Mouse (Mus musculus) layer of hippocampus, adult 2 months (tissue): Measurements from ENCODE around the gene Agfg2. TPM values are rescaled to one million over a fixed set of nuclear protein-coding genes. Genes with fewer than 3 reads are reported as not detected.
A peak's percentile ranks its signal among the peaks of the same experiment; 100 is the strongest.
"Not testable (repeated sequence)": the region's sequence is repeated elsewhere in the genome, so short reads cannot be mapped to it uniquely, and the experiment has no call there.

Experiments used
- DNase-seq, 2 experiments: peaks; one replicate each; pipeline ENCODE4 v3.0.0; 2022; ENCODE audit warnings: low spot score in 2 of 2
- H3K27ac ChIP-seq: fragments of 200-600 bp; 2 replicates; pipeline ENCODE4 v1.8.1; 2022
- H3K4me3 ChIP-seq: fragments of 200-600 bp; 2 replicates; pipeline ENCODE4 v1.8.1; 2022; ENCODE audit warnings: mild to moderate bottlenecking
- CTCF ChIP-seq: fragments of 200-600 bp; conservative IDR thresholded peaks from 2 replicates; pipeline ENCODE4 v1.8.1; 2022; ENCODE audit warnings: antibody characterized with exemption, mild to moderate bottlenecking, moderate library complexity
- total RNA-seq, 2 experiments: library from RNA; stranded (reverse); gene quantifications; 2 replicates each; pipeline ENCODE4 v1.2.3; 2021

Gene Agfg2
- total RNA-seq, 2 experiments from 2014 or later = 64.1 to 67.3 TPM

- Histone ChIP-seq H3K27ac (peak overlapping the region; percentile 94), H3K4me3 (peak overlapping the region; percentile 94)
- DNase-seq = no peak
- no peak for TF ChIP-seq CTCF
Measured at GRCm38 (mm10) chr5:137629906-137630545, 54.5 kb downstream of the Agfg2 start.

- no peak for TF ChIP-seq CTCF
- DNase-seq = peak in 1 of 2 experiments; percentile 37
Measured at GRCm38 (mm10) chr5:137629306-137629721, 55.2 kb downstream of the Agfg2 start.

GRCm38 (mm10) chr5:137628498-137629305 lies 55.8 kb downstream of the Agfg2 start, which contains the start of the genes Fbxo24, Lrch4 and Gm20605:
Gene Fbxo24 (minus strand): TSS chr5:137629002.
Gene Lrch4 (plus strand): TSS chr5:137629121.
Gene Gm20605 (plus strand): TSS chr5:137629175.
- Histone ChIP-seq H3K27ac (peak within 1 kb of the TSS; percentile 98), H3K4me3 (peak within 1 kb of the TSS; percentile 94)
- DNase-seq = peak; percentile 97 to 100
- 0 out of 2 replicates have a peak, but pooled peaks have one; percentile 11 for TF ChIP-seq CTCF

More at GRCm38 (mm10) chr5:137629306-137629721, 55.2 kb downstream of the Agfg2 start:
- Histone ChIP-seq H3K27ac (peak overlapping the region; percentile 94), H3K4me3 (peak overlapping the region; percentile 94)

GRCm38 (mm10) chr5:137627991-137628390 lies 56.5 kb downstream of the Agfg2 start:
- Histone ChIP-seq H3K27ac (peak overlapping the region; percentile 98), H3K4me3 (peak overlapping the region; percentile 77)
- DNase-seq = no peak
- TF ChIP-seq CTCF = no peak; the same call in 1 of the 2 replicates

GRCm38 (mm10) chr5:137623937-137624530 lies 60.5 kb downstream of the Agfg2 start:
- no peak overlapping the region for H3K4me3 ChIP-seq
- H3K27ac ChIP-seq = no peak overlapping the region
- no peak for TF ChIP-seq CTCF
- DNase-seq = no peak

- DNase-seq = no peak
- H3K27ac ChIP-seq = no peak overlapping the region
- no peak for TF ChIP-seq CTCF
- no peak overlapping the region for H3K4me3 ChIP-seq
Measured at GRCm38 (mm10) chr5:137615347-137615746, 69.2 kb downstream of the Agfg2 start.

GRCm38 (mm10) chr5:137614921-137615320 lies 69.6 kb downstream of the Agfg2 start:
- not testable (repeated sequence) for H3K4me3 ChIP-seq, H3K27ac ChIP-seq, DNase-seq
- peak; percentile 58 for TF ChIP-seq CTCF

GRCm38 (mm10) chr5:137613550-137613949 lies 71.0 kb downstream of the Agfg2 start, which contains the start of gene Pcolce:
Gene Pcolce (minus strand): TSS chr5:137613784.
- no peak within 1 kb of the TSS for H3K4me3 ChIP-seq
- DNase-seq = no peak
- H3K27ac ChIP-seq = no peak within 1 kb of the TSS
- no peak for TF ChIP-seq CTCF

GRCm38 (mm10) chr5:137613076-137613475 lies 71.5 kb downstream of the Agfg2 start:
- no peak for TF ChIP-seq CTCF
- Histone ChIP-seq H3K27ac (no peak overlapping the region), H3K4me3 (no peak overlapping the region)
- no peak for DNase-seq

- TF ChIP-seq CTCF = no peak
- no peak for DNase-seq
- H3K4me3 ChIP-seq = no peak overlapping the region
- H3K27ac ChIP-seq = peak overlapping the region; percentile 28; the same call in 1 of the 2 replicates
Measured at GRCm38 (mm10) chr5:137611245-137611602, 73.3 kb downstream of the Agfg2 start.

GRCm38 (mm10) chr5:137610548-137611244 lies 73.8 kb downstream of the Agfg2 start:
- TF ChIP-seq CTCF = no peak
- no peak for DNase-seq
- Histone ChIP-seq H3K4me3 (no peak overlapping the region), H3K27ac (peak overlapping the region; percentile 28; the same call in 1 of the 2 replicates)

- H3K4me3 ChIP-seq = no peak overlapping the region
- TF ChIP-seq CTCF = no peak
- H3K27ac ChIP-seq = no peak overlapping the region
- DNase-seq = no peak
Measured at GRCm38 (mm10) chr5:137610056-137610455, 74.5 kb downstream of the Agfg2 start.
